Mouse (Mus musculus) CH12.LX (cell line): Measurements from ENCODE around the gene Npy5r.

Experiments
- CHD2 ChIP-seq: IDR thresholded peaks from 2 replicates; pipeline ENCODE4 v1.6.1; 2011; ENCODE audit warnings: low read length, improper control_type of control experiment
- CTCF ChIP-seq, 2 experiments: IDR thresholded peaks in 1 of 2; conservative IDR thresholded peaks in 1 of 2; 2 replicates each; pipeline ENCODE4 v1.5.1; 2011 to 2012; ENCODE audit warnings: low read depth in 2 of 2, low read length in 2 of 2, improper control_type of control experiment in 1 of 2, inconsistent platforms in 1 of 2, mild to moderate bottlenecking in 1 of 2, moderate library complexity in 1 of 2
- E2F4 ChIP-seq: IDR thresholded peaks from 2 replicates; pipeline ENCODE4 v1.6.1; 2011; ENCODE audit warnings: low read depth, low read length, improper control_type of control experiment; ENCODE audit not compliant: insufficient replicate concordance
- EP300 ChIP-seq: IDR thresholded peaks from 2 replicates; pipeline ENCODE4 v1.6.1; 2011; ENCODE audit warnings: low read length, improper control_type of control experiment
- HCFC1 ChIP-seq: IDR thresholded peaks from 2 replicates; pipeline ENCODE4 v1.6.1; 2012; ENCODE audit warnings: low read depth, mild to moderate bottlenecking, inconsistent platforms, low read length, improper control_type of control experiment
- JUND ChIP-seq: conservative IDR thresholded peaks from 2 replicates; pipeline ENCODE4 v1.6.1; 2011; ENCODE audit warnings: low read depth, low read length, improper control_type of control experiment
- MAX ChIP-seq: IDR thresholded peaks from 2 replicates; pipeline ENCODE4 v1.6.1; 2011; ENCODE audit warnings: low read length, improper control_type of control experiment
- MXI1 ChIP-seq: IDR thresholded peaks from 2 replicates; pipeline ENCODE4 v1.6.1; 2011; ENCODE audit warnings: mild to moderate bottlenecking, low read depth, low read length, improper control_type of control experiment
- MYC ChIP-seq: IDR thresholded peaks from 2 replicates; pipeline ENCODE4 v1.6.1; 2011; ENCODE audit warnings: low read depth, mild to moderate bottlenecking, improper control_type of control experiment, low read length
- TCF12 ChIP-seq: IDR thresholded peaks from 2 replicates; pipeline ENCODE4 v1.6.1; 2014; ENCODE audit warnings: low read depth, mild to moderate bottlenecking, inconsistent platforms, low read length, improper control_type of control experiment
- ZNF384 ChIP-seq: IDR thresholded peaks from 2 replicates; pipeline ENCODE4 v1.6.1; 2012; ENCODE audit warnings: low read depth, low read length, improper control_type of control experiment, inconsistent platforms

- TF ChIP-seq E2F4, result no peak
- TF ChIP-seq CTCF (conservative IDR thresholded peaks at IDR 0.05 in 1 of 2, IDR thresholded peaks at IDR 0.05 in 1 of 2; ENCODE audit: low read depth in 2 of 2, low read length in 2 of 2), result no peak
- no peak for TF ChIP-seq CHD2
- TF ChIP-seq EP300, result no peak
- TF ChIP-seq JUND, result no peak
- no peak for TF ChIP-seq HCFC1
- TF ChIP-seq ZNF384, result no peak
- TF ChIP-seq TCF12, result no peak
- no peak for TF ChIP-seq MYC
- TF ChIP-seq MAX, result no peak
- TF ChIP-seq MXI1, result no peak
Observed at GRCm38 (mm10) chr8:66722835-66723234, 34.9 kb upstream of the Npy5r start.
